Comparison of ENCODE assay signal across 24 mouse cellular contexts in the genomic region with DNA sequence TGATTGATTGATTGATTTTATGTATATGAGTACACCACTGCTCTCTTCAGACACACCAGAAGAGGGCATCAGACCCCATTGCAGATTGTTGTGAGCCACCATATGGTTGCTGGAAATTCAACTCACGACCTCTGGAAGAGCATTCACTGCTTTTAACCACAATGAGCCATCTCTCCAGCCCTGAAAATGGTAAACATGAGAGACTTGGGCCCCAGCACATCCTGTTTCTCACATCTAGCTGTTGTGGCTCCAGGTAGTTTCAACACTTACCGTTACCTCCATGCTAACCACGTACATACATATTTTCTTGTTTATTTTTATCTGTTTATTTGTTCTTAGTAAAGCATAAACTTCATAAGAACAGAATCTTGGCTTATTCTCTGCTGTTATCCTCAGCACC. TPM values are rescaled to one million over a fixed set of nuclear protein-coding genes. Genes with fewer than 3 reads are reported as not detected.
"Had no signal": no experiment of that assay in that cellular context is flagged by ENCODE, and none has a peak within 500 bp of the region (broad histone marks: within the 10 kb centered on the region; RNA-seq: fewer than 3 reads in every experiment).

No protein-coding gene starts in this region.

- H3K4me1 ChIP-seq: heart, embryonic 13.5 days; heart, embryonic 15.5 days; hindbrain, embryonic 13.5 days; hindbrain, embryonic 15.5 days; limb, embryonic 13.5 days; limb, embryonic 15.5 days; liver, embryonic 12.5 days had no signal

- H3K36me3 ChIP-seq: heart, embryonic 13.5 days; heart, embryonic 15.5 days; hindbrain, embryonic 13.5 days; hindbrain, embryonic 15.5 days; limb, embryonic 13.5 days; limb, embryonic 15.5 days; liver, embryonic 12.5 days had no signal

- H3K9me3 ChIP-seq: heart, embryonic 13.5 days; heart, embryonic 15.5 days; hindbrain, embryonic 13.5 days; hindbrain, embryonic 15.5 days; limb, embryonic 13.5 days; limb, embryonic 15.5 days; liver, embryonic 12.5 days had no signal

- DNase-seq: gastrocnemius, postnatal 14 days; gastrocnemius, postnatal 36 days; heart, adult 11 months; heart, postnatal 14 days; heart, postnatal 36 days; kidney, adult 18-20 months; kidney, adult 8-10 months; kidney, postnatal 10 days; kidney, postnatal 25 days; kidney, postnatal 4 days; layer of hippocampus, postnatal 36 days; left cerebral cortex, postnatal 4 days had no signal

- ATAC-seq: hindbrain, postnatal 0 days; intestine, embryonic 16.5 days; liver, embryonic 12.5 days had no signal

- H3K27me3 ChIP-seq: heart, embryonic 13.5 days; heart, embryonic 15.5 days; hindbrain, embryonic 13.5 days; hindbrain, embryonic 15.5 days; limb, embryonic 13.5 days; limb, embryonic 15.5 days; liver, embryonic 12.5 days had no signal

- H3K4me3 ChIP-seq: heart, embryonic 13.5 days; heart, embryonic 15.5 days; hindbrain, embryonic 13.5 days; hindbrain, embryonic 15.5 days; layer of hippocampus, adult 2 months; limb, embryonic 13.5 days; limb, embryonic 15.5 days; liver, embryonic 12.5 days had no signal

- H3K27ac ChIP-seq: heart, embryonic 13.5 days; heart, embryonic 15.5 days; hindbrain, embryonic 13.5 days; hindbrain, embryonic 15.5 days; hindbrain, postnatal 0 days; layer of hippocampus, adult 2 months; limb, embryonic 13.5 days; limb, embryonic 15.5 days; liver, embryonic 12.5 days; liver, embryonic 14.5 days had no signal

RNA-seq across cellular contexts. Expression of a gene that starts 42.4 kb away (rescaled TPM):
- polyA plus RNA-seq: liver, adult 2 months had no signal
